In genomic region chr1:159742003-159742274, GRCm38 (mm10) we compare ENCODE assay signal across 17 mouse cellular contexts.
"Had no signal": no experiment of that assay in that cellular context is flagged by ENCODE, and none has a peak within 500 bp of the region (broad histone marks: within the 10 kb centered on the region; RNA-seq: fewer than 3 reads in every experiment).

No protein-coding gene starts in this region.

- H3K36me3 ChIP-seq: midbrain, embryonic 10.5 days; midbrain, embryonic 12.5 days; neural tube, embryonic 13.5 days; neural tube, embryonic 15.5 days had no signal

- H3K4me2 ChIP-seq: lung, embryonic 14.5 days; midbrain, embryonic 12.5 days; neural tube, embryonic 13.5 days; neural tube, embryonic 15.5 days had no signal

- H3K9ac ChIP-seq: lung, embryonic 14.5 days; midbrain, embryonic 12.5 days; neural tube, embryonic 13.5 days; neural tube, embryonic 15.5 days had no signal

- H3K4me3 ChIP-seq: midbrain, embryonic 10.5 days; midbrain, embryonic 12.5 days; myocyte; neural tube, embryonic 13.5 days; neural tube, embryonic 15.5 days had no signal

- DNase-seq: lung, adult 18-20 months; lung, embryonic 14.5 days; lung, postnatal 10 days; lung, postnatal 4 days; midbrain, embryonic 14.5 days; right cerebral cortex, adult 18-20 months; right cerebral cortex, postnatal 25 days; right cerebral cortex, postnatal 4 days; spleen, adult 18-20 months; thymus, adult 18-20 months; thymus, postnatal 14 days; thymus, postnatal 36 days had no signal

- H3K4me1 ChIP-seq: midbrain, embryonic 12.5 days had no signal

- H3K27ac ChIP-seq: midbrain, embryonic 10.5 days; midbrain, embryonic 12.5 days; neural tube, embryonic 13.5 days; neural tube, embryonic 15.5 days had no signal

- H3K9me3 ChIP-seq: midbrain, embryonic 10.5 days; midbrain, embryonic 12.5 days; neural tube, embryonic 13.5 days; neural tube, embryonic 15.5 days had no signal

- H3K27me3 ChIP-seq: midbrain, embryonic 12.5 days; neural tube, embryonic 13.5 days; neural tube, embryonic 15.5 days had no signal
